Mouse (Mus musculus) left cerebral cortex, adult 2 months (tissue): Measurements from ENCODE around the gene Colgalt1. TPM values are rescaled to one million over a fixed set of nuclear protein-coding genes. Genes with fewer than 3 reads are reported as not detected.
A peak's percentile ranks its signal among the peaks of the same experiment; 100 is the strongest.

Source experiments
- DNase-seq, 2 experiments: peaks; one replicate each; pipeline ENCODE4 v3.0.0; 2021 to 2022; ENCODE audit warnings: low spot score in 2 of 2, mixed read lengths in 1 of 2; ENCODE audit errors: extremely low spot score in 1 of 2
- H3K27ac ChIP-seq: fragments of 200-600 bp; 2 replicates; pipeline ENCODE4 v1.8.1; 2022
- H3K4me3 ChIP-seq: fragments of 200-600 bp; 2 replicates; pipeline ENCODE4 v1.8.1; 2022
- CTCF ChIP-seq: fragments of 200-600 bp; IDR thresholded peaks from 2 replicates; pipeline ENCODE4 v1.8.1; 2022; ENCODE audit warnings: antibody characterized with exemption, mild to moderate bottlenecking, moderate library complexity
- intact Hi-C: fragments of 180-260 bp; cut with DNase I; formaldehyde crosslinking; loops from one replicate; pipeline ENCODE4 v1.15.1; 2025
- long read RNA-seq, 2 experiments: library from polyadenylated mRNA; stranded (forward); transcript quantifications; one replicate each; pipeline ENCODE4 v2.0.0; 2021; ENCODE audit warnings: borderline mapping rate in 2 of 2
- total RNA-seq, 2 experiments: library from RNA; stranded (reverse); gene quantifications; 2 replicates each; pipeline ENCODE4 v1.2.3; 2021

The Colgalt1 gene
- total RNA-seq, result 10 to 100 TPM; 47.2 to 50.9 TPM
- long read RNA-seq, experiment 1, transcript Colgalt1-201 (12 exons, 3,207 nt), result major isoform, 36 of 84 reads
- long read RNA-seq, experiment 1, partial matches to known transcripts, result 11 of 84 reads
- long read RNA-seq, experiment 1, other reads (novel, unspliced or antisense), result 37 of 84 reads
- long read RNA-seq, experiment 2, transcript Colgalt1-201 (12 exons, 3,207 nt), result major isoform, 27 of 77 reads
- long read RNA-seq, experiment 2, partial matches to known transcripts, result 8 of 77 reads
- long read RNA-seq, experiment 2, other reads (novel, unspliced or antisense), result 42 of 77 reads

GRCm38 (mm10) chr8:71610822-71611651 is at the start of gene Colgalt1:
TSS of gene Colgalt1 (plus strand) at chr8:71610998.
- intact Hi-C loops, result loop anchor here (1.0 kb wide), 2 partner anchors 18 to 19 kb away; partner anchors contain the start of gene Pgls
- Histone ChIP-seq H3K4me3 (peak within 1 kb of the TSS; percentile 66), H3K27ac (peak within 1 kb of the TSS; percentile 86)
- TF ChIP-seq CTCF, result peak; percentile 39
- DNase-seq, result peak; percentile 96

DNA sequence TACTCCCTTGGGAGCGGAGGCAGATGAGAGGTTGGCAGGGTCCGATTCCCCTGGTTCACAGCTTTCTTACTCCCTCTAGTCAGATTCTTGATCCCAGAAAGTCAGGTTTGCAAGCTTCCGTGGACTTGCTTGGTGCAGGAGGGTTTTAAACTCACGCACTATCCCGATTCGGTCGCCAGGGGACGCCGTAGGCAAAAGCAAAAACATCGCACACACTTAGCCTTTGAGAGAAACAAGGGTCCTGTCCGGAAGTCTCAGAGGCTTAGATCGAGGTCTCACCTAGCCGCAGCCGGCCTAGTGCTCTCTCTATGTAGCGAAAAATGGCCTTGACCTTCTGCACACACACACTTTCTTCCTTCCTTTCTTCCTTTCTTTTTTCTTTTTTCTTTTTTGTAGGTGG is 49.4 kb upstream of the Colgalt1 start:
- DNase-seq, result no peak
- Histone ChIP-seq H3K4me3 (no peak overlapping the region), H3K27ac (no peak overlapping the region)
- TF ChIP-seq CTCF, result peak; percentile 81
- intact Hi-C loops, result loop anchor here (1.0 kb wide), 2 partner anchors 35 to 99 kb away; no protein-coding TSS in a partner anchor

DNA sequence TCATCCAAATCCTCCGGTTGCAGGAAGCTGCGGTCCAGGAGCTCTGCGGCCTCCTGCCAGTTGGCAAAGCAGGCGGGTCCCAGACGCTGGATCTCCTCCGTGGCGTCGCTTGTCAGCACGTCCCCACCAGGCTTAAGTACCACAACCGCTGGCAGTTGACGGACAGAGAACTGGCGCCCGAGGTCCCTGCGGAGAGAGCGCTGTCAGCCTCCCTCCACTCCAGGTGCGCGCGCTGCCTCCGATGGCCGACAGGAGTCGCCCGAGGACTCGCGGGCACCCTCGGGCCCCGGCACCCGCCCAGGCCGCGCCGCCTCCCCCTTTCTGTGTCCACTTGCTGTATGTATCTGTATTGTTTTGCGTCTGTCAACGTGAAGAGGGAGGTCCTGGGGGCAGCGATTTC is 48.0 kb upstream of the Colgalt1 start:
- TF ChIP-seq CTCF, result peak; percentile 86
- Histone ChIP-seq H3K27ac (no peak overlapping the region), H3K4me3 (peak overlapping the region; percentile 28)
- intact Hi-C loops, result no loop called here
- peak; percentile 69 to 79 for DNase-seq

DNA sequence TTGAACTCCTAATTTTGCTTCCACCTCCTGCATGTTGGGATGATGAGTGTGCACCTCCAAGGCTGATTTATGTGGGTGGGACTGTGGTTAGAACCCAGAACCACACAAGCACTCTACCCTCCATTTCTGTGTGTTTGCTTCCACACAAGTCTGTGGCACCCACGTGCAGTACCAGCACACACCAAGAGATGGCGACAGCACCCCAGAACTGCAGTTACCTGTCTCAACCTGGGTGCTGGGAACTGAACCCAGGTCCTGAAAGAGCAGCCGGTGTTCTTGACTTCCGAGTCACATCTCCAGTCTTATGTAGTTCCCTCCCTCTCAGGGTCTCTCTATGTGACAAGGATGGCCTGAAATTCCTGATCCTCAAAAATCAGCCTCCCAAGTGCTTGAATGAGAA is 46.8 kb upstream of the Colgalt1 start:
- no peak for DNase-seq
- TF ChIP-seq CTCF, result peak; percentile 25
- intact Hi-C loops, result no loop called here
- no peak overlapping the region for H3K4me3 ChIP-seq
- no peak overlapping the region for H3K27ac ChIP-seq

DNA sequence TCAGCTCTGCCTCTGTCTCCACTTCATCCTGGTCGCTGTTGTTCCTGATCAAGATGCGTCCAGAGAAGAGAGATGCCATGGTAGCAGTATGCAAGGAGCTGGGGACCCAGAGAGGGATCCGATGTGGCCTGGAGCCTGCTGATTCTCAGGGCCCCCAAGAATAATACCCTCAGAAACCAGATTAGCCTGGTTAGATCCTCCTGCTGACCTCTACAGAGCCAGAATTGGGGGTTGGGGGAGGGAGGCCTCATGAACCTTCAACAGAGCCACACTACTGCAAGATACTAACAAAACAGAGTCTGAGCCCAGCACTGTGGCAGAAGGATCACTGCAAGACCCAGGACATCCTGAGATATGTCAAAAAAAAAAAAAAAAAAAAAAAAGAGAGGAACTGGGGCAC is 44.3 kb upstream of the Colgalt1 start, which contains the start of gene Nxnl1:
Gene Nxnl1 (minus strand): TSS at position 101 of the 400 bp plus-strand sequence.
- intact Hi-C loops, result no loop called here
- no peak for DNase-seq
- Histone ChIP-seq H3K4me3 (no peak within 1 kb of the TSS), H3K27ac (no peak within 1 kb of the TSS; the same call in 1 of the 2 replicates)
- no peak for TF ChIP-seq CTCF

DNA sequence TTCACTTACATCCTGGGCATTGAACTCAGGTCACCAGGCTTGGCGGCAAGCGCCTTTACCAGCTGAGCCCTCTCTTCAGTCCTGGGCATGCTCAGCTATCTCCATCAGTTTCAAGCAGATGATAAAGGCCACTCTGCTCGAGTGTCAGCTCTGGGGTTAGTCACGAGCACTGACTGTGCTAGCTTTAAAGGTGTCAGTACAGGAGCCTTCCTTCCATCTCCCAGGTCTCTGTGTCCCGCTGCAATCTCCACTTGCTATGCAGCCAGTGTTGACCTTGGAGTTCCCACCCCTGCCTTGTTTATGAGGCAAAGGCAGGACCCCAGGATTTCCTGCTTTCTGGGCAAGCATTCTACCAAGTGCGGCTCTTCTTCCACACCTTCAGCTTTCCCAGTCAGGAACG is 43.2 kb upstream of the Colgalt1 start:
- intact Hi-C loops, result no loop called here
- no peak for DNase-seq
- Histone ChIP-seq H3K27ac (peak overlapping the region; percentile 66), H3K4me3 (no peak overlapping the region)
- no peak for TF ChIP-seq CTCF

DNA sequence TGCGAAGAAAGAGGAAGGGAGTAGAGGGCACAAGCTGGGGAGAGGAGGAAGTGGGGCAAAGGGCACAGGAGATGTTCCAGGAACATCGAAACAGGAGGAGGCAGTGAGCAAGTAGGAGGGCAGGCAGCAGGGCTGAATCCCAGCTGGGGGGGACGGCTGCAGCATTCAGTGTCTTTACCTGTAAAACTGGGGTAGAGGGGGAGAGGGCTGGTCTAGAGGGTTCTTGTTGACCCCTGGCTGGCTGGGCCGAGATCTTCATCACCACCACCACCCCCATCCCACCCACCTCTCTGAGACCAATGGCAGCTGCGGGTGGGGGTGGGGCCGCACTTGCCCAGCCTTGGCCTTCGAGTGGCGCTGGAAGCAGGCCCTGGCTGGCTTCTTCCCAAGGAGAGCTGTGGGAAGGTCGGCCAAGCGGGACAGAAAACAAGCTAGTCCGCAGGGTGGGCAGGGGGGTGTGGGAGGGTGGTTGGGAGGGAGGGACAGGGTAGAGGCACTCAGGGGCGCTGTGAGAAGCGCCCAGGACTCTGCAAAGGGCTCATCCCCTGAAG is 42.3 kb upstream of the Colgalt1 start, which contains the start of gene Slc27a1:
Gene Slc27a1 (plus strand): TSS at position 496 of the 551 bp plus-strand sequence.
- DNase-seq, result peak; percentile 54 to 75
- H3K4me3 ChIP-seq, result peak within 1 kb of the TSS; percentile 84
- H3K27ac ChIP-seq, result peak within 1 kb of the TSS; percentile 98
- no peak for TF ChIP-seq CTCF
- intact Hi-C loops, result no loop called here

DNA sequence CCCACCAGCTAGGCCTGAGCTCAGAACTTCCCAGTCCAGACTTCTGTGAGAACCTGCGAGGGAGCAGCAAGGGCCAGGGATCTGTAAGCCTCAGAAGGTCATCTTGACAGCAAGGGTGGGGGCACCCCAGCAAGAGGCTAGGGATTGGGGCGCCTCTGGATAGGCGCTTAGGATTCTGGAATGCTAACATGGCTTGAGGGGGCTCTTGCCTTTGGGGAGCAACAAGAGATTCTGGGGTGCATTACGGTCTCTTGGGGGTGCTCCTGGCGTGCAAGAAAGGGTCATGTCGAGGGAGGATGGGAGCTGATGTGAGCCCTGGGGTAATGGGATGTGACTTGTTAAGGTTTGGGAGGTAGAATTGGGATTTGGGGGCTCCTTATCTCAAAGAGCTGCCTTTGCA is 41.9 kb upstream of the Colgalt1 start:
- H3K4me3 ChIP-seq, result peak overlapping the region; percentile 84
- intact Hi-C loops, result no loop called here
- DNase-seq, result no peak
- peak overlapping the region; percentile 98 for H3K27ac ChIP-seq
- no peak for TF ChIP-seq CTCF

- peak; percentile 84 to 85 for DNase-seq
- peak overlapping the region; percentile 98 for H3K27ac ChIP-seq
- H3K4me3 ChIP-seq, result peak overlapping the region; percentile 84
- TF ChIP-seq CTCF, result no peak; the same call in 1 of the 2 replicates
- intact Hi-C loops, result loop anchor here (2.0 kb wide), 1 partner anchor 21 kb away; no protein-coding TSS in a partner anchor
Observed at GRCm38 (mm10) chr8:71569366-71570290, 41.2 kb upstream of the Colgalt1 start.

GRCm38 (mm10) chr8:71570291-71570954 is 40.4 kb upstream of the Colgalt1 start:
- DNase-seq, result peak; percentile 93 to 94
- Histone ChIP-seq H3K4me3 (peak overlapping the region; percentile 84), H3K27ac (peak overlapping the region; percentile 98)
- no peak; the same call in 1 of the 2 replicates for TF ChIP-seq CTCF
- intact Hi-C loops, result loop anchor here (2.0 kb wide), 1 partner anchor 20 kb away; no protein-coding TSS in a partner anchor
